Mouse (Mus musculus): ENCODE measurements around the gene Esyt1.
"Not testable (repeated sequence)": the region's sequence is repeated elsewhere in the genome, so short reads cannot be mapped to it uniquely, and the experiment has no call there.

Esyt1 gene

DNA sequence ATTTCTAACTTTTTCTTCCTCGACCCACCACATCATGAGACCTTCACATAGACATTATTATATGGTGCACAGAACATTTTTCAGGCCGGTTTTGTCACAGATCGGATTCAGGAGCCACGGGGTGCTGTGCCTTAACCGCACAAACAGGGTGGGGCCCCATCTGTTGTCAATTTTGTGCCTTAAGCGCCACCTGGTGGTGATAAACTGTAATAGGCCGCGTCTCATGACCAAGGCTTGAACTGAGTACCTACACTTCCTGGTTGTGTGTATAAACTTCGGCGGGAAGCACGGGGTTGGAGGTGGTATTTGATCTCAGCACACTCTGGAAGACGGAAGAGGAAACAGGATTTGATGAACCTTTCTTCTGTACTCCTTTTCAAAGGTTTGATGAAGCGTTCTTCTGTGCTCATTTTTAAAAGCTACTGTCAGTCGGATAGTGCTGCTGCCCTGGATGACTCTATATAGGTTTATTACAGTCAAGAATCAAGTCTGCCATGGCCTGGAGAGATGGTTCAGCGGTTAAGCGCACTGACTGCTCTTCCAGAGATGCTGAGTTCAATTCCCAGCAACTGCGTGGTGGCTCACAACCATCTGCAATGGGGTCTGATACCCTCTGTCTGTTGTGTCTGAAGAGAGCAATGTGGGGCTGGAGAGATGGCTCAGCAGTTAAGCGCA is 10.7 kb upstream of the Esyt1 start:
- DNase-seq, result peak; percentile 89

DNA sequence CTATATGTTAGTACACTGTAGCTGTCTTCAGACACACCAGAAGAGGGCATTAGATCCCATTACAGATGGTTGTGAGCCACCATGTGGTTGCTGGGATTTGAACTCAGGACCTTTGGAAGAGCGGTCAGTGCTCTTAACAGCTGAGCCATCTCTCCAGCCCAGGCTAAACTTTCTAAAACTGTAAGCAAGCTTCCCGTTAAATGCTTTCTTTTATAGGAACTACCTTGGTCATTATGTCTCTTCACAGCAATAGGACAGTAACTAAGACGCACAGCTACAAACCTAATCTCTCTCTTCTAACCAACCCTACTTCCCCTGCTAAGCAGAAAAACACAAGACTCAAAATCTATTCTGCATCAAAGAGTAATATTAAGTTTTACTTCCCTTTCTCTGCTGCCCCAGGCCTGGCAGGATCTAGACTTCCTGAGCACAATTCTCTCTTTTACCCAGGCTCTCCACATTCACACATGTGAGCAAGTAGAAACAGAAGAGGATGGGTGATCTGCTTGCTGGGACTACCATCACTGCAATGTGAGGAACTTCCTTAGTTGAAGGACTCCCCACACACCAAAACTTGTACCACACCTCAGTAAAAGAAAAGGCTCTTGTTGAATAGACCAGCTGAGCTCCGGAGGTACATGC is 10.1 kb upstream of the Esyt1 start:
- no peak for DNase-seq

DNA sequence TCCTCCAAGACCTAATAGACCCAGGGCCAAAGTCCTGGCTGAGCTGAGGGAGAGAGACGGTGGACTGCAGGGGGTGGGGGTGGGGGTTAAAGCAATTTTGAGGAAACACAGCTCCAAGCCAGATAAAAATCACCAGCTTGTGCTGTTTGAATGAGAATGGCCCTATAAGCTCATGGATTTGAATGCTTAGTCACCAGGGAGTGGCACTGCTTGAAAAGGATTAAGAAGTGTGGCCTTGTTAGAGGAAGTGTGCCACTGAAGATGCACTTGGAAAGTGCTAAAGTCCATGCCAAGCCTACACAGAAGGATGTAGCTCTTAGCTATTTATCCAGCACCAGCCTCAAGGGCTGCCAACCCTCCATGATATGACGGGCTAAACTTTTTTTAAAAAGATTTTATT is 9.5 kb upstream of the Esyt1 start:
- no peak for DNase-seq

DNA sequence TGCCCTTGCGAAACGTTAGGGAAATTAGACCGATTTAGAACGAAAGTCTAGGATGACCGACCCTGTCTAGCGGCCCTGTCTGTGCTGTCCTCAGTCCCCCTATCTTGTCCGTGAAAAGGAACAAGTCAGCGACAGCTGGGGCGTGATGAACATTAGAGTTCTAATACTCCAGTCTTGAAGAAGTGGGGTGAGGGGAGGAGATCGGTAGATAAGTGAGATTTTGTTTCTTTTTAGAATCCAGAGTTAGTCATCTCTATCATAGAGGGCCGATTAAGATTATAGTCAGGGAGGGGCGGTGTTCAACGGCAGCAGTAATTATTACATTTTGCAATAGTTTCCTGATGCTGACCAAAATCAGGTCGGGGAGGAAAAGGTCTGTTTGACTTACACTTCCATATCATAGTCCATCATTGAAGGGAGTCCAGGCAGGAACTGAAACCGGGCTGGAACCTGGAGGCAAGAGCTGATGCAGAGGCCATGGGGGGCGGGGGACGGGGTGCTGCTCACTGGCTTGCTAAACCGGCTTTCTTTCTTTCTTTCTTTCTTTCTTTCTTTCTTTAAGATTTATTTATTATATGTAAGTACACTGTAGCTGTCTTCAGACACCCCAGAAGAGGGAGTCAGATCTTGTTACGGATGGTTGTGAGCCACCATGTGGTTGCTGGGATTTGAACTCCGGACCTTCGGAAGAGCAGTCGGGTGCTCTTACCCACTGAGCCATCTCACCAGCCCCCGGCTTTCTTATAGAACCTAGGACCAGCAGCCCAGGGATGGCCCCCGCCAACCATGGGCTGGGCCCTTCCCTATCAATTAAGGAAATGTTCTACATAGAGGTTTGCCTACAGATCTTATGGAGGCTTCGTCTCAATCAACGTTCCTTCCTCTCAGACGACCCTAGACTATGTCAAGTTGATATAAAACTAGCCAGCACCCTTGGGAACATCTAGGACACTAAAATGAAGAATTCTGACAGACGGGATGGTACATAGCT is 990 bp upstream of the Esyt1 start:
- DNase-seq, result no peak

DNA sequence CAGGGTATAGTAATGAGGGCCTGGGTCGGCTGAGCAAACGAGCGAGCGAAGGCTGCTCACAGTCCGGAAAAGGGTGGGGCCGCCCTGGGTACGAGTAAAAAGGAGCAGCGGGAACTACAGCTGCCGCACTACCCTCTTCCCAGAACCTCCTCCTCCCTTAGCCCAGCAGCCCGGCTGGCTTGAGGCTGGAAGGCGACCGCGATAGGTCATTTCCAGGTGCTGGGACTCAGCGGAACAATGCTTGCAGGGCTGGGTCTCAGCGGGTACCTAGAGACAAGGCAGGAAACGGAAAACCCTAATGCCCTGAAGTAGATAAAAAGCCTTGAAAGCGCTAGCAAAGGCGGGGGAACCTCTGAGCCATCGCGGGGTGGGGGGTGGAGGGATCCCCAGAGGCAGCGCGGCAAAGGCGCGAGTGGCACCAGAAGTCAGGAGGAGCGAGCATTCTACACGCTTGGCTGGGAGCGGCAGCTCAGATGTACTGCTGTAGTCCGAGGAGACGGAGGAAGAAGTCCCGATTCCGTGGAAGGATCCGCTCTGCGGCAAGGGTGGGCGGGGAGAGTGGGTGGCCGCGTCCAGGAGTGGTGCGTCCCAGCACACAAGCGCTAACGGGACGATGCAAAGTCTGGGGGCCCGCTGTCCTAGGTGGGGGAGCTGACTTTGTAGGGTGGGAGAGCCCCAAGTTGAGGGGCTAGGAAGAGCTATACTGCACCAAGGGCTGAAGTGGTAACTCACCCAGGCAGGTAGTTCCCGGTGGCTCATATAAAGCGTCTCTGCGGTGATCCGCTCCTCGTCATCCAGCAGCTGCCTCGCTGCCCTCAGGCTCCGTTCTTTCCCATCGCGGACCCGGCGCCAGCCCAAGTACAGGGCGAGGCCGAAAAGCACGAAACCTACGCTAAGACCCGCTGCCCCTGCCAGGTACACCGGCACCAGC is 674 bp downstream of the Esyt1 start:
- DNase-seq, result peak; percentile 81

DNA sequence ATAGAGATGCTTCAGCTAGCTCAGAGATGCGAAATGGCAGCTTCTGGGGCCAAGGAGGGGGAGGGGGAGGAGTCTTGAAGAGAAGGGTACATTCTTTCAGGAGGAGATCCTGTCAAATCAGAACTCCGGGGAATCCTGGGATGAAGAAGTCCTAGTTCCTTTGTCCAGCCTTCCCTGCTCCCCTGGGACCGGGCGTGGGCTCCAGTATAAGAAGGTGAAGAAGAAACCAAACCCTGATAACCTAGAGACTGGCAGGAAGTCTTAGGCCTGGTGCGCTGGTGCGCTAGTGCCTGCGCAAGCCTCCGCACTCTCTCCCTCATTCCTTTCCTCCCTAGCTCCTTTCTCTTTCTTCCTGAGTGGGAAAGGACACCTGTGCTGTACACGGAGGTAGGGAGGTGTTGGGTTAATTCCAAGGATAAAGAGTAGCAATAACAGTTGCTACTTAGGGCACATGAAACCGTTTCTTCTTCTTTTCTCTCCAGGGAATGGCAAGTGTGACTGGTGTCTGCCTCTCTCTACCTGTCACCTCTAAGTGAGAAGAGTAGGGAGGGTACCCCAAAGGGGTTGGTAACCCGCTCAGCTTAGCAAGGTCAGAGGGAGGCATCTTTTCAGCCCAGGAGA is 1.4 kb downstream of the Esyt1 start:
- peak; percentile 55 for DNase-seq

DNA sequence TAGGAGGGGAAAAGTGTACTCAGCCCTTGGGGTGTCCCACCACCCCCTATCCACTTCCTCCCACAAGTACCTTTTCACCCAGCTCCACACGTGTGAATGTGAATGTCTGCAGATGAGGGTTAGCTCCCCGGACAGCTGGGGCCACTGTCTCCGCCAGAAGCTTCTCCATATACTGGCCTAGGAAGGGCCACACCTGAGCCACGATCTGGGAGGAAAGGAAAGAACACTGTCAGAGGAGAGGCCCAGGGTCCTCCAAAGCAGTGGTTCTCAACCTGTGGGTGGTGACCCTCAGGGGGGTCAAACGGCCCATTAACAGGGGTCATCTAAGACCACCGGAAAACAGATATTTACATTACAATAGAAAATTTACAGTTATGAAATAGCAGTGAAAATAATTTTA is 3.3 kb downstream of the Esyt1 start:
- DNase-seq, result no peak

DNA sequence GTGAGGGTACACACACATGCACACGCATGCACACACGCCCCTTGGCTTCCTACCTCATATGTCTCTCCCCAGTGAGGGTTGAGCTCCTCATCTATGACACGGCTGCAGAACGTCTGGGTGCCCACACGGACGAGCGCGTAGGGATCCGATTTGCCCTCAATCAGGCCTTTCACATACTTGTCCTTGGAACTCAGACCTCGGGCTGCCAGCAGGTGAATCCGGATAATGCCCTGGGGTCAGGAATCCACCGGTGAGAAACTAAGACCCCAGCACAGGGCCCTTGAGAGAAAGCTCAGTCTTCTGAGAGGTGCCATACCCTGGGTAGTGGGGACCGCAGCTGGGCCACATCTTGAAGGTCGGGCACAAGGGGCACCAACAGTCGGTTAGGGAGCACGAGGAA is 5.1 kb downstream of the Esyt1 start:
- DNase-seq, result no peak

DNA sequence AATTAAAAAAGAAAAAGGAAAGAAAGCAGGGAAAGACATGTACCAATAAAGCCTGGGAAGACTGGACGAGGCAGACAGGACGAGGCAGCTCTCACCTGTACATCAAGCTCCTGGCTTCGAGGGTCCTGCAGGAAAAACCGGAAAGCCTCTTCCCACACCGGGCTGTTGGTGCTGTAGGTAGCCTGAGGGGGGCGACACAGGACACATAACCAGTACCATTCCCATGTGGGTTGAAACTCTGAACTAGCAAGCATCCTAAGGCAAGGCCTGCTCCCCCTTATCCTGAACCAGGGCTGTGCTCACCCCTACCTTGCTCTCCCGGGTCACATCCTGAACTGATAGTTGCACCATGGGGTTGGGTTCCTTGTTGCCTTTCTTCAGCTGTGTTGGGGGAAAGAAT is 6.8 kb downstream of the Esyt1 start:
- peak; percentile 65 for DNase-seq

DNA sequence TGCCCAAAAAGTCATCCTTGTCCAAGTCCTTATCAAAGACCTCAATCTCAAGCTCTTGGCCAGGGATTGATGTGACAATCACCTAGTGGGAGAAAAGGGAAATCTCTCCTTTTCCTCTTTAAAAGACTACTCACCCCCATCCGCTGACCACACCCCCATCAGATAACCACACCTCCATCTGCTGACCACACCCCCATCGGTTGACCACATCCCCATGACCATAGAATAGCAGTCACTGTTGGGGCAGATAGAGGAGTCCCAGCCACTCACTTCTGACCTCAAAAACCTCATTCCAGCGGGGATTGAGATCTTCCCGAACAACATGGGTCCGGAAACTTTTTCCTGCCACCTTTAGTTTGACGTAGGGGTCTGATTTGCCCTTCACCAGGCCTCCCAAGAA is 9.0 kb downstream of the Esyt1 start:
- no peak for DNase-seq

DNA sequence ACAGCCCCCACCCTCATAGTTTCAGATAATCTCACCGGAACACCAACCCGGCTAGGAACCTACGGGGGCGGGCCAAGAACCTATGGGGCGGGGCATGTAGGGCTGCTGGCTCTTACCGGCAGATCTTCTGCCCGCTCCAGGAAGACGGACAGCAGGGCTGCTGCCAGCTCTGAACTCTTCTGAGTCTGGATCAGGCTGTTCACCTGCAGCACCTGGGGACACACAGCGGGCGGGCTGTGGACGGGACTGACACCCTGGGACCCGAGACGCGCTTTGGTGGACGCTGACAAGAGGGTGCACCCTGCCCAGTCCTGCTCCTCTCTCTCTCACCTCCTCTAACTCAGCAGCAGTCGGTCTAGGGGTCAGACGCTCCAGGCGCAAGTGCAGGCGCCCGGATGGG is 9.6 kb downstream of the Esyt1 start:
- no peak for DNase-seq

DNA sequence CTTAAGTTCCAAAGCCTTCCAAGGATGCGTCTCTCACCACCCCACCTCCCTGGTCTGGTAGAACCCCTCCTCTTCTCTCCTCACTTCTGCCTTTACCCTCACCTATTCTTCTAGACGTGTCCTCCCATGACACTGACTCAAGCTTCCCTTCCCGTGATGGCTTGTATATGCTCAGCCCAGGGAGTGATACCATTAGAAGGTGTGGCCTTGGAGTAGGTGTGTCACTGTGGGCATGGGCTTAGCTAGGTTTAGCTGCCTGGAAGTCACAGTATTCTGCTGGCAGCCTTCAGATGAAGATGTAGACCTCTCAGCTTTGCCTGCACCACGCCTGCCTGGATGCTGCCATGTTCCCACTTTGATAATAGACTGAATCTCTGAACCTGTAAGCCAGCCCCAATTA is 10.6 kb downstream of the Esyt1 start:
- DNase-seq, result no peak

DNA sequence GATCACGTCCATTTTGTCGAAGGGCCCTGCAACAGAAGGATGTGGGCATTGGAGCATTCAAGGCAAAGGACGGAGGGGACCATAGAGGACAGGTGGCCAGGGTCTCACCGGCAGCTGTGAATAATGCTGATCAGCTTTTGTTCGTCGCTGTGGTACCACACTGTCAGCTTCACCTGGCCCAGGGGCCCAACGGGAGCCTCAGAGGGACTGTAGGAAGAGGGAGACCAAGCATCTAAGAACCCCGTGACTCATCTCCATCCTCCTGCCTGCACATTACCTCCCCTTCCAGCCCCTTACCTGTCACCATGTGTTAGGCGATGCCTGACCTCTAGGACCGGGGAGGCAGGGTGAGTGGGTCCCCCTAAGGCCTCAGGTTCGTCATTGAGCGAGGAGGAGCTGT is 13.9 kb downstream of the Esyt1 start:
- DNase-seq, result no peak

DNA sequence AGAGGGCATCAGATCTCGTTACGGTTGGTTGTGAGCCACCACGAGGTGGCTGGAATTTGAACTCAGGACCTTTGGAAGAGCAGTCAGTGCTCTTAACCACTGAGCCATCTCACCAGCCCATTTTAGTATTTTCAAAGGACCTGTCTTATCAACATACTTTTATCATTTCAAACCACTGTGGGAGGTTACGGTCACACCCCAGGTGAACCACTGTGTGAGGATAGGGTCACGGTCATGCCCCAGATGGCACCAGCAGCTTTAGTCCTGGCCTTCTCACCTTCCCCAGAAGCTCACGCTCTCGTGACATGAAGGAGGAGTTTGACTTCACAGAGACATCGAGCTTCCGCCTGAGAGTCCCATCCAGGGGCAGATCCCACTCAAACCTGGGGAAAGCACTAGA is 14.5 kb downstream of the Esyt1 start:
- no peak for DNase-seq

DNA sequence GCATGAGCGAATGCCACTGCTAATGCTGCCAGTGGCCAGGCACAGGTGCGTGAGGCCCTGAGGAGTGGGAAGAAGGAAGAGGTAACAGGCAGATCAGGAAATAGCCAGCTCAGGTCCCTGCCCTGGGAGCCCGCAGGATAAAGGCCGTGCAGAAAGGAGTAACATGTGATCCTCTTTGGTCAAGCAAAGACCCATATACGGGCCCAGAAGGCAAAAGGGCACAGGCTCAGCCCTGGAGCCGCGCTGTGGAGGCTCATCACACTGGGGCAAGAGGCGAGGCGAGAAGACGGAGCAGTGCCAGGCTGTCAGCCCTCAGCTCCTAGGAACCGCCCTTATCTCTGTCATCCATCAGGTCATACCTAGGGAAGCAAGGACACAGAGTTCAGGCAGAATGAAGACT is 15.4 kb downstream of the Esyt1 start:
- no peak for DNase-seq

DNA sequence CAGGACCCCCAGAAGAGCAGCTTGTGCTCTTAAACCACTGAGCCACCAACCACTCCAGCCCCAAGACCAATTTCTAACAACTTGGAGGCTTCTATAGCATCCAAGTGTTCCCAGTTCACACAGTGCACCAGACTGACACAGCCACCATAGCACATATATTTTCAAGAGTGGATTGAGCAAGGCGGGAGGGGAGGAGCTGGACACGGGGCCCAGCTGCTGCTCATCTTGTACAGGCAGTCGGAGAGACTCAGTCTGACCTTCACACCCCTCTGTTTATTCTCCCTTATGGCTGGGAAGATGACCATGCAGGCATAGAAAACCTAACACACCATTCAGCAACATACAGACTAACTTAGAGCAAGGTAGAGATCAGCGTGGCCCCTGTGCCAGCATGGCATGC is 15.8 kb downstream of the Esyt1 start:
- no peak for DNase-seq

DNA sequence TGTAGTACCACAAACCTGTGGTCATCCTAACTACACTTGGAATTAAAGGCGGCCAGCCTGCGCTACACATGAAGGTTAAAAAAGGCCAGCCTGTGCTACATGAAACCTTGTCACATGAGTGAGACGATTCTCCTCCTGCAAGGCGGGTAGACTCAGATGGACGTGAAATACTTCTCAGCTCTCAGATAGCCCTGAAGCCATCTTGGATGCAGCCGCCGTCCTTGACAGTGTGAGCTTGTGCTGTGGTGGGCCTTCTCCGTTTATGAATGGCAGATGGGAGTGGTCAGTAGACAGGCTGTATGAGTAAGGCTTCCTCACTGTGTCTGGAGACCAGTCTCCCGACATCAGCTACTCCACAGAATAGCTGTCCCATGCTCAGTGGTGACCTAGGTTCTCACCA is 16.5 kb downstream of the Esyt1 start:
- no peak for DNase-seq

DNA sequence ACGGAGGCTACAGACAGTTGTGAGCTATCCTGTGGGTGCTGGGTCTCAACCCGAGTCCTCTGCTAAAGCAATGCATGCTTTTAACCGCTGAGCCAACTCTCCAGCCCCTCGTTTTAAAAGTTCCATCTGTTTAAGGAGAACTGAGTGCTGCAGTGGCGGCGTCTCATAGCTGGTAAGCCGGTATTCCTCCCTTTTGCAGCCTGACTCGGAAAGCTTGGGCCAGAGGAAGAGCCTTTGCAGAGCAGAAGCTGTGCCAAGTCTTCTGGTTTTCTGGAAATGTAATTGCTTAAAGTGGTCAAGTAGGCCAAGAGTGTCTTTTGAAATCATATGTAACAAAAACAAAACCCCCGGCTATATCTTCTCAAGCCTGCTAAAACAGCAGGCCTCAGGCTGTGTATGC is 17.4 kb downstream of the Esyt1 start:
- DNase-seq, result no peak

DNA sequence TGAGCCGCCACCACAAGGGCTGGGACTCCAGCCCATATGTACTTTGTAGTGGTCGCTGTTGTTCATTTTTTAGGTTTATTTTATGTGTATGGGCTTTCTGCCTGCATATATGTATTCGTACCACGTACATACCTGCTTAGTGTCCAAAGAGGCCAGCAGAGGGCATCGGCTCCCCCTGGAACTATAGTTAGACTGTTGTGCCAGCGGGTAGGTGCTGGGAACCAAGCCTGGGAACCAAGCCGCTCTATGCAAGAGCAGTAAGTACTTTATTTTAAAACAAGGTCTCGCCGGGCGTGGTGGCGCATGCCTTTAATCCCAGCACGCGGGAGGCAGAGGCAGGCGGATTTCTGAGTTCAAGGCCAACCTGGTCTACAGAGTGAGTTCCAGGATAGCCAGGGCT is 19.7 kb downstream of the Esyt1 start:
- DNase-seq, result no peak

DNA sequence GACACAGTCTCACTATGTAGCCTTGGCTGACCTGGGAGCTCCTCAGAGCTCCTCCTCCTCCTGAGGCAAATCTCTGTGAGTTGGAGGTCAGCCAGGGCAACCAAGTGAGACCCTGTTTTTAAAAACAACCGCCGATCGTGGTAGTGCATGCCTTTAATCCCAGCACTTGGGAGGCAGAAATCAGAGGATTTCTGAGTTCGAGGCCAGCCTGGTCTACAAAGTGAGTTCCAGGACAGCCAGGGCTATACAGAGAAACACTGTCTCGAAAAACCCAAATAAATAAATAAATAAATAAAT is 20.4 kb downstream of the Esyt1 start:
- not testable (repeated sequence) for DNase-seq

DNA sequence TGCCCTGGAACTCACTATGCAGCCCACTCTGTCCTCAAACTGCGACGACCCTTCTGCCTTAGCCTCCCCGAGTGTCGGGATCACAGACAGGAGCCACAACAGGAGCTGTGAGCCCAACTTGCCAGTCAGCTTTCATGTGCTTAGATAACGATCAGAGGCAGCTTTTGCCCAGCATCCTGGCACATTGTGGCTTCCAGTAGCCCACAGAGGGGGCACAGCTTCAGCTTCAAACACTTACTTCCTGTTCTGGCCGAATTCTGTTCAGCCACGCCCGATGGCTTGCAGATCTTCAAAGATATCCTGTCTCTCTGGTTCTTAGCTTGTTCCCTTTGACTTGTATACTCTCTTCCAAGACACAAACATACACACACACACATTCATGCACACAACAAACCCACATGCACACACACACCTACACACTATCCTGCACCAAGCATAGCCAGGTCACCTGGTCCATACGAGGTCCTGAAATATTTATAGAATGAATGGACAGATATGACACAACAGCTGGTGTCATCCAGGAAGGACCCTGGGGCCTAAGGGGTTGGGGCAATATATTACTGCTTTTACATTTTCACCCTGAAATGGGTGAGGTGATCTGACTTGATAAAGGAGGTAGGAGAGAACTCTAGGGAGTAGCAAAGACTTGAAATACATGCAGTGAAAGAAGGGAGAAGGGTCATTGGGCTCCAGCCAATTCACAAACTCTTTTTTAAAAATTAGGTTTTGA is 20.9 kb downstream of the Esyt1 start:
- DNase-seq, result no peak

DNA sequence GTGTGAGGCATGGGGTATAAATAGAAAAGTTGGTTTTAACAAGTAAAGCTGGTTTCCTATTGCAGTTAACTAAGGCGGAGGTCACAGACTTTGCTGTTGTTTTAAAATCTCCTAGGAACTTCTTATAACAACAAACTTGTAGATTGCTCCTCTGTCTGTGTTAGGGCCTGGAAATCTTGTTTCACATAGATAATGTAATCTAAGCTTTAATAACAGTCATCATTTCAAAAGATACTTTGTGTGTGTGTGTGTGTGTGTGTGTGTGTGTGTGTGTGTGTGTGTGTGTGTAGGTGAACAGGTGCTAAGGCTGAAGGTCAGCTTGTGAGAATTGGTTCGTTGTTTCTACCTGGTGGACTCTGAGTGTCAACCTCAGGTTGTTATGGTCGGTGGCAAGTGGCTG is 21.7 kb downstream of the Esyt1 start:
- DNase-seq, result no peak
